Mouse (Mus musculus): ENCODE results near the gene Meig1.
"Not testable (repeated sequence)": the region's sequence is repeated elsewhere in the genome, so short reads cannot be mapped to it uniquely, and the experiment has no call there.

Gene Meig1

DNA sequence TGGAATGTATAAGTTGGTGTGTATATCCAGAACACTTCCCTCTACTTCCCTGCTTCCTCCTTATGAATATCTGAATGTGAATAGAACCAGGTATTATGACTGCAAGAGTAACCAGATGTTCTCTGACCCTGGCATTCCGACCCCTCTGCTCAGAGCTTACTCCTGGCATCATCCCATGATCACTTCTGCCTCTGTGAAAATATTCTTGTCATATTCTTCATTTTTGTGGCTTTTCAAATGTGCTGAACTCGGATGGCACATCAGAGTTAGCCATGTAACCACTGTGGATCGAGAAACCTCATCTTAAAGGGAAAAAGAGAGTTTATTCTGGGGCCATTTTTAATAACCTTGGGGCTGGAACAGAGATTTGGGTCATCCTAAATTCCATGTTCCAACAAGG lies at the start of gene Meig1:
Gene Meig1 (minus strand): TSS at position 101 of the 400 bp plus-strand sequence.
- ATAC-seq (ENCODE audit: low TSS enrichment) = no peak

- ATAC-seq (ENCODE audit: low TSS enrichment) = no peak
These were observed 34.1 kb upstream of the Meig1 start for GRCm38 (mm10) chr2:3456590-3456989.

DNA sequence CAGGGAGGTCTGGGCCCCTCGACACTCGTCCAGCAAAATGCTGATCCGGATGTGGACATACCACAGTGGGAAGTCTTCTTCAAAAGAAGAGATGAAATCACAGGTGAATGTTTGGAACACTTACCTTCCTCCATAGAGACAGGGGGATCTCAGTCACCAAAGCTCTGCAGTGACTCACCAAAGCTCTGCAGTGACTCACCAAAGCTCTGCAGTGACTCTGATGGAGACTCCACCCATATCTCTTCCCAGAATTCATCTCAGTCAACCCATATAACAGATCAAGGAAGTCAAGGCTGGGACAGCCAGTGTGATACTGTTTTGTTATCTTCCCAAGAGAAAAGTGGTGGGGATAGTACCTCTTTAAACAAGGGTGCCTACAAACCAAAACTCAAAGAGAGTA lies 30.6 kb upstream of the Meig1 start:
- no peak for ATAC-seq (ENCODE audit: low TSS enrichment)

GRCm38 (mm10) chr2:3449431-3449830 lies 27.0 kb upstream of the Meig1 start:
- ATAC-seq (ENCODE audit: low TSS enrichment) = peak; percentile 96

GRCm38 (mm10) chr2:3445984-3446383 lies 23.5 kb upstream of the Meig1 start:
- no peak for ATAC-seq (ENCODE audit: low TSS enrichment)

DNA sequence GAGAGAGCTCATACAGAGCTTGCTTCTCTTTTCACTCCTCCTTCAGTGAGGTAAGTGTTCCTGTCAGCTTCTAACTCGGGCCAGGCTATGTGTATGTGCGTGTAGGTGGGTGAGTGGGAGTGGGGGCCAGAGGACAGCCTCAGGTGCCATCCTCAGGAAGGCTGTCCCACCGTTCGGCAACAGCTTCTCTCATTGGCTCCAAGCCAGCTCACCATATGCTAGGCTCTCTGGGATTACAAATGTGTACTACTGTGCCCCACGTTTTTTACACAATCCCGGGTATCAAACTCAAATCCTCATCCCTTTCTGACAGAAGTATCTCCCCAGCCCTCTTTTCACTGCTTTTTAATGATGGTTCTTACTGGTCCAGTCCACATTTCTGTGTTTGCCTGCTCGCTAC lies 21.8 kb upstream of the Meig1 start:
- ATAC-seq (ENCODE audit: low TSS enrichment) = no peak; the same call in 1 of the 2 replicates

- no peak for ATAC-seq (ENCODE audit: low TSS enrichment)
These were observed 15.5 kb upstream of the Meig1 start for GRCm38 (mm10) chr2:3437956-3438355.

GRCm38 (mm10) chr2:3435369-3436061 lies 13.1 kb upstream of the Meig1 start:
- ATAC-seq (ENCODE audit: low TSS enrichment) = no peak

- ATAC-seq (ENCODE audit: low TSS enrichment) = no peak
These were observed 8.5 kb upstream of the Meig1 start for GRCm38 (mm10) chr2:3430956-3431355.

DNA sequence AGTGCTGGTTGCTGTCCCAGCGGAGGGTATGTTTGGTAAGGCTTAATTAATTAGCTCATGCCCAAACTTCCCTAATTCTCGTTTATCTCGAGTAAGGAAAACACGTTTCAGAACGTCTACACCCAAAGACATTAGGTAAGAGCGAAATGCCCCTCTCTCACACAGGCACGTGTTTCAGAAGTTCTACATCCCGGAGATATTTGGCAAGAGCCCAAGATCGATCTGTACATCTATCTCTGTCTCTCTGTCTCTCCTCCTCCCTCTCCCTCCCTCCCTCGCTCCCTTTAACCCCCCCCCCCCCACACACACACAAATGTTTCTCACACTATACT lies 2.1 kb upstream of the Meig1 start:
- ATAC-seq (ENCODE audit: low TSS enrichment) = no peak

GRCm38 (mm10) chr2:3423841-3424578 lies 1.6 kb upstream of the Meig1 start, which contains the start of gene Dclre1c:
TSS of gene Dclre1c (plus strand) at chr2:3424131.
- ATAC-seq (ENCODE audit: low TSS enrichment) = peak; percentile 99

DNA sequence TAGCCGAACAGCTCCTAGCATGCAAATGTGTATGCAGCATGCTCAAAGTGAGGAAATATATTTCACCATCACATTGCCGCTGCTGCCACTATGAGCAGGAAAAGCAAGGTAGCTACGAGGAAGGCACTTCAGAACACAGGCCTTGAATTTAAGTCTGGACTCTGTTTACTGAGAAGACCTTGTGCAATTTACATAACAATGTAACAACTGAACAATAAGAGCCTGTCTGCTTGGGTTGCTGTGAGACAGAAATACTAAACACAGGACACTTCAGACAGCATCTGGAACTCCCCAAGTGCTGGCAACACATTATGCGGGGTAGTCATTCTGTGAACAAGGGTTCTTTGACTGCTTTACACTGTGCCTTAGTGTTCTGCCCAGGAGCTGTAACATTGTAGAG lies 2.3 kb downstream of the Meig1 start:
- ATAC-seq (ENCODE audit: low TSS enrichment) = no peak

- ATAC-seq (ENCODE audit: low TSS enrichment) = peak; percentile 92
These were observed 3.5 kb downstream of the Meig1 start for GRCm38 (mm10) chr2:3418883-3419431.

DNA sequence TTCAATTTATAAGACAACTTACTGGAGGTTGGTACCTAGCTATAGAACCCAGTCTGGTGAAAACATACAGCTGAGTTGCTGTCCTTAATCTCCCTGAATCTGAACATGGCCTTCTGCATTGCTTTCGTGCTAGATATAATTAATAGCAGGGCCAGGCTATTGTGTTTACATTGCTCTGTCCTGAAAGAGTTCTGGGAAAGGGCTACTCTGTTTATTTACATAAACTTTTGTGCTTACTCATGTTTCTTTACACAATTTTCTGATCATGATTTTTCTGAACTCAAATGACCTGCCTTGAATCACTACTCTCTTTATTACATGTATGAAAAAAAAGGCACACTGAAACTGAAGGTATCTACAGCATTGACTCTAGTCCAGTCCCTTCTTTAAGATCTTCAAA lies 6.8 kb downstream of the Meig1 start:
- no peak for ATAC-seq (ENCODE audit: low TSS enrichment)

DNA sequence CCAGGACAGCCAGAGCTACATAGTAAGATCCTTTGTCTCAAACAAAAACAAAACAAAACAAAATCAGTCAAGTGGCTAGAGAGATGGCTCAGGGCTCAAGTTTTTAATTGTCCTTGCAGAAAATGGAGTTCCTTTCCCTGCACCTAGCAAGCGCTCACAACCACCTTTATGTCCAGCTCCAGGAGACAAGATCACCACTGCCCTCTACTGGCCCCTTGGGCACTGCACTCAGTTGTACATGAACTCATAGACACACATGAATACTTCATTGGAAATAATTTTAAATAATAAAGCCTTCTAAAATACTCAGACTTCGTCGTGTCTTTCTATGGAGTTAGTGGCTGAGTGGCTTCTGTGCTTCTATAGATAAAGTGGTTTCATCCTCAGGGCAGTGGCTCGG lies 8.2 kb downstream of the Meig1 start:
- ATAC-seq (ENCODE audit: low TSS enrichment) = no peak

- no peak for ATAC-seq (ENCODE audit: low TSS enrichment)
These were observed 14.7 kb downstream of the Meig1 start for GRCm38 (mm10) chr2:3407756-3408155.

DNA sequence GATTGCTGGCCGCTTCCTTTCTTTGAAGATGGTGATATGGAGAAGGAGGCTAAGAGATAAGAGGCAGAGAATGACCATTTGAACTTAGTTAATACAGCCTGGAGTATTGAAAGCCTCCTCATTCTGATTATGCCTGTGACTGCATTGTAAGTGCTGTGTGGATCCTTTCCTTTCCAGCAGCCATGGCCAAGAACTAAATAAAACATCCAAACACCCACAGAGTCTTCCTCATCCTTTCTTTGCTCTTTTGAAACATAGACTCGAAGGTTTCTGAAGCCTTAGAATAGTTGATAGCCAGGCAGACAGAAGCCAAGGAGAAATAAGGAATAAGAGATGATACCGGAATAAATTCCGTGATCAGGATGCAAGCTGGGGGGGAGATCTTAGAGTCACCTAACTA lies 16.5 kb downstream of the Meig1 start:
- peak; percentile 82 for ATAC-seq (ENCODE audit: low TSS enrichment)

DNA sequence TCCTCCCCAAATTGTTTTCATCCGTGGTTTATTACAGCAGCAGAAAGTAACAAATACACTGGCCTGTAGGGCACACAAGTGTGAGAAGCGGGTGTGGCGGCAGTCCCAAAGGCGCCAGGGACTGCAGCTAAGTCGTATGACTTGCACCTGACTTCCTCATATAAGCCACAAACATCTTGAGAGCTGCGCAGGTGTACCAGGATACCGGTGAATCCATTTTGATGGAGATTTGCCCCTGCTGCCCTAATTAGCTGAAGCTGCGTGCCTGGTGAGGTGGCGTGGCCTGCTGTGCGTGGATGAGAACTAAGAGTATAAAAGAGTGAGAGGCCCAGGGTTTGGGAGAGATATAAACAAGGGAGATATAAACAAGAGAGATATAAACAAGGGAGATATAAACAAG lies 25.3 kb downstream of the Meig1 start, which contains the start of gene Olah:
Gene Olah (minus strand): TSS at position 101 of the 400 bp plus-strand sequence.
- ATAC-seq (ENCODE audit: low TSS enrichment) = not testable (repeated sequence)

- ATAC-seq (ENCODE audit: low TSS enrichment) = no peak
These were observed 30.5 kb downstream of the Meig1 start for GRCm38 (mm10) chr2:3391945-3392344.

GRCm38 (mm10) chr2:3387105-3387860 lies 35.2 kb downstream of the Meig1 start:
- ATAC-seq (ENCODE audit: low TSS enrichment) = no peak

DNA sequence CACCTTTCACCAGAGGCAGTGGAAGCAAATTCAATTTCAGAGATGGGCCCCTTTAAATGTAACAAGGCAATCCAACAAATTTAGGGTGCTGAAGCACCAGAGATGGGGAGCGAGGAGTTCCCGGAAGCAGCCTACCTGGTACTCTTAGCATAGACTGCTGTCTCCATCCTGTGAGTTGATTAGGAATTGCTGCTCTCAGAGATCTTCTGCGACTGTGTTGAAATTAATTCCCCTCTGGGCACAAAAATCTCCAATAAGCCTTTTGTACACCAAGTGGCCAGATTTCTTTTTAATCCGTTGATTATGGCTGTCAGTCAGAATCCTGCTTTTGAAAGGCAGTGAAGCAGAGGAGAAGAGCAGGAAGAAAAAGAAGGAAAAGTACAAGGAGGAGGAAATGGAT lies 57.3 kb downstream of the Meig1 start:
- ATAC-seq (ENCODE audit: low TSS enrichment) = no peak

DNA sequence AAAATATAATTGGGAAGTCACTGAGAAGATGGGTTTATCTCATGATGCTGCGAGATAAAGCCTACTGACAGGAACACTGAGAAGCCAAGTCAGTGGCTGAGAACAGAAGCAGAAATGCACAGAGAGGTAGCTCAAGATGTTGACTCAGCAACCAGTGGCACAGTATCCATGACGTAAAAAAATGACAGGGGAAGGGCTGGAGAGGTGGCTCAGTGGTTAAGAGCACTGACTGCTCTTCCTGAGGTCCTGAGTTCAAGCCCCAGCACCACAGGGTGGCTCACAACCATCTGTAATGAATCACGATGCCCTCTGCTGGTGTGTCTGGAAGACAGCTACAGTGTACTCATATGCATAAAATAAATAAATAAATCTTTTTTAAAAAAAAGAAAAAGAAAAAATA lies 61.4 kb downstream of the Meig1 start:
- no peak for ATAC-seq (ENCODE audit: low TSS enrichment)

All from frontal cortex, adult (tissue).